Mouse (Mus musculus) retina, postnatal 1 day (tissue): Measurements from ENCODE around the gene Gm21861.
"Not testable (repeated sequence)": the region's sequence is repeated elsewhere in the genome, so short reads cannot be mapped to it uniquely, and the experiment has no call there.

Source experiments
- DNase-seq: peaks from one replicate; pipeline ENCODE4 v3.0.0-alpha.2; 2012

Gm21861 gene

DNA sequence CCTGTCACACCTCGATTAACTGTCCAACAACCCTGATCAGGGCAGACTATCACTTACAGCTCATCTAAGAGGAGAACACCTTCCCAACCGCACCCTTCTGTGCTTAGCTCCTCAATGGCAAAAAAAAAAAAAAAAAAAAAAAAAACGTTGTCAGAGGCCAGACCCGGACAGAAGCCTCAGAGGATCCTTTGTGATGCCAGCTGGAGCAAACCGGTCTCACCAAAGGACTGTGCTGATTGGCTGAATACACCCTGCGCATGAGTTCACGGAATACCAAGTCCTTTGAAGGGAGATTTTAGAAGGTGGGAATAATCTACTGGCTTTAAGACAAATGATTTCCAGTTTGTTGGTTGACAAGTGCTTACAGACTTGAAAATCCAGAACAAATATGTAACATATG is at the start of gene Gm21861:
Gene Gm21861, minus strand, starts transcription at position 101 of the 400 bp plus-strand sequence.
- not testable (repeated sequence) for DNase-seq
